Mouse (Mus musculus) liver, adult 2 months (tissue): Measurements from ENCODE around the gene Slc2a9. TPM values are rescaled to one million over a fixed set of nuclear protein-coding genes. Genes with fewer than 3 reads are reported as not detected.
A peak's percentile ranks its signal among the peaks of the same experiment; 100 is the strongest.

Source experiments
- DNase-seq: peaks from one replicate; pipeline ENCODE4 v3.0.0-alpha.2; 2011; ENCODE audit warnings: low read depth, low spot score; ENCODE audit errors: extremely low read depth
- H3K27ac ChIP-seq: fragments of 200-500 bp; replicated peaks from 2 replicates; pipeline ENCODE4 v1.5.1; 2012; ENCODE audit warnings: low read depth, mild to moderate bottlenecking, control low read depth, inconsistent platforms, low read length; ENCODE audit not compliant: insufficient read depth
- H3K27me3 ChIP-seq: fragments of 200-500 bp; 2 replicates; pipeline ENCODE4 v1.6.1; 2012; ENCODE audit warnings: mild to moderate bottlenecking, moderate library complexity, low read length, inconsistent platforms; ENCODE audit not compliant: control insufficient read depth, insufficient read depth
- H3K36me3 ChIP-seq: fragments of 200-500 bp; 2 replicates; pipeline ENCODE4 v1.6.1; 2012; ENCODE audit warnings: low read length, inconsistent platforms; ENCODE audit not compliant: control insufficient read depth, insufficient read depth
- H3K4me1 ChIP-seq: fragments of 200-500 bp; 2 replicates; pipeline ENCODE4 v1.6.1; 2011; ENCODE audit warnings: low read length; ENCODE audit not compliant: control insufficient read depth, insufficient read depth
- H3K4me3 ChIP-seq: fragments of 200-500 bp; 2 replicates; pipeline ENCODE4 v1.5.1; 2011; ENCODE audit warnings: low read depth, mild to moderate bottlenecking, control low read depth, low read length, moderate library complexity; ENCODE audit not compliant: insufficient read depth
- H3K79me2 ChIP-seq: fragments of 200-500 bp; 2 replicates; pipeline ENCODE4 v1.6.1; 2012; ENCODE audit warnings: inconsistent platforms, mild to moderate bottlenecking, low read length, moderate library complexity; ENCODE audit not compliant: control insufficient read depth, insufficient read depth
- H3K9ac ChIP-seq: fragments of 200-500 bp; 2 replicates; pipeline ENCODE4 v1.6.1; 2012; ENCODE audit warnings: low read depth, mild to moderate bottlenecking, control low read depth, inconsistent platforms, low read length
- CTCF ChIP-seq: fragments of 200-500 bp; IDR thresholded peaks from 2 replicates; pipeline ENCODE4 v1.5.1; 2011; ENCODE audit warnings: low read depth, low read length, control low read depth
- POLR2A ChIP-seq: fragments of 200-500 bp; IDR thresholded peaks from 2 replicates; pipeline ENCODE4 v1.6.1; 2011; ENCODE audit warnings: low read length, control low read depth; ENCODE audit not compliant: insufficient read depth; ENCODE audit errors: extremely low read depth
- WGBS: fragments of 180-500 bp; shearing (Covaris S2); methylation state at CpG from one replicate; pipeline ENCODE4 v1.1.7; 2018; 5-methylcytosine and 5-hydroxymethylcytosine counted together
- polyA plus RNA-seq: library from polyadenylated mRNA; depleted of rRNA; stranded (reverse); fragments of >200 nt; gene quantifications from 2 replicates; pipeline ENCODE4 v1.2.3, GENCODE M21; 2012; rRNA removed
- total RNA-seq: library from RNA; depleted of rRNA; stranded (reverse); fragments of >200 nt; gene quantifications from 2 replicates; pipeline ENCODE4 v1.2.3, GENCODE M21; 2014; rRNA removed

The Slc2a9 gene
- total and polyA plus RNA-seq, 2 experiments, result 33.0 to 48.3 TPM

- no peaks in the 10 kb centered on the region for H3K4me1 ChIP-seq
- TF ChIP-seq CTCF (peak; percentile 91), POLR2A (no peak)
- H3K9ac ChIP-seq, result no peak overlapping the region
- no peaks in the 10 kb centered on the region for H3K27me3 ChIP-seq
- H3K27ac ChIP-seq, result no peak overlapping the region
- peak overlapping the region; percentile 28 for H3K4me3 ChIP-seq
- DNase-seq, result peak; percentile 73
- 5% methylated on average over 26 of the region's 26 CpGs for WGBS
- no peaks in the 10 kb centered on the region for H3K36me3 ChIP-seq
- no peaks in the 10 kb centered on the region for H3K79me2 ChIP-seq
These were observed 195.5 kb downstream of the Slc2a9 start for GRCm38 (mm10) chr5:38307255-38308101.

- no peaks in the 10 kb centered on the region for H3K36me3 ChIP-seq
- TF ChIP-seq CTCF, result no peak
- no peak for TF ChIP-seq POLR2A
- H3K4me3 ChIP-seq, result no peak overlapping the region
- H3K79me2 ChIP-seq, result no peaks in the 10 kb centered on the region
- no peaks in the 10 kb centered on the region for H3K4me1 ChIP-seq
- 61% methylated on average over 2 of the region's 2 CpGs for WGBS
- H3K27me3 ChIP-seq, result no peaks in the 10 kb centered on the region
- no peak overlapping the region for H3K9ac ChIP-seq
- peak; percentile 3 for DNase-seq
- no peak overlapping the region for H3K27ac ChIP-seq
These were observed 197.7 kb downstream of the Slc2a9 start for GRCm38 (mm10) chr5:38305241-38305640.

DNA sequence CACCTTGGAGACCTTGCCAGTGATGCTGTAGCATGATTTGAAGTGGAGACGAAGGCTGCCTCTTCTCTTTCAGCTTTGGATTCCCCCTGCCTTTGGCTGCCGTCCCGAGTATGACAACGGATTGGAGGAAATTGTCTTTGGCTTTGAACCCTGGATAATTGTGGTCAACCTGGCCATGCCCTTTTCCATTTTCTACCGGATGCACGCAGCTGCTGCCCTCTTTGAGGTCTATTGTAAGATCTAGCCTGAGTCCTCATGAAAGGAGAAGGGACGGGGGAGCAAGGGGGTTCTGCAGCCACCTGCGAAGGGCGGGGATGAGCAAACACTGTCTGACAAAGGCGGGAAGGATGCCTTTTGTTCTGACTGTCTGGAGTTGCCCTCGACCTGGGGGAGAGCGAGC lies 200.3 kb downstream of the Slc2a9 start:
- DNase-seq, result no peak

GRCm38 (mm10) chr5:38301761-38302411 lies 201.1 kb downstream of the Slc2a9 start:
- Histone ChIP-seq H3K36me3 (no peaks in the 10 kb centered on the region), H3K79me2 (no peaks in the 10 kb centered on the region), H3K27me3 (no peaks in the 10 kb centered on the region), H3K4me1 (no peaks in the 10 kb centered on the region), H3K9ac (no peak overlapping the region), H3K27ac (no peak overlapping the region), H3K4me3 (no peak overlapping the region)
- 82% methylated on average over 12 of the region's 12 CpGs for WGBS
- DNase-seq, result no peak
- TF ChIP-seq POLR2A, result no peak
- no peak for TF ChIP-seq CTCF

More for the DNA sequence above, 200.3 kb downstream of the Slc2a9 start:
- no peaks in the 10 kb centered on the region for H3K79me2 ChIP-seq
- H3K4me1 ChIP-seq, result no peaks in the 10 kb centered on the region
- H3K4me3 ChIP-seq, result no peak overlapping the region
- H3K36me3 ChIP-seq, result no peaks in the 10 kb centered on the region
- no peaks in the 10 kb centered on the region for H3K27me3 ChIP-seq
- H3K9ac ChIP-seq, result no peak overlapping the region
- TF ChIP-seq POLR2A (no peak), CTCF (no peak)
- no peak overlapping the region for H3K27ac ChIP-seq
- WGBS, result 37% methylated on average over 12 of the region's 12 CpGs

Other genes with a start within 250 kb of the Slc2a9 start
- 34.8 and 40.8 TPM in 2 replicates for gene Tmem128, start 243.0 kb downstream of the Slc2a9 start, total RNA-seq
- 16.4 and 17.8 TPM in 2 replicates for gene Tmem128, start 243.0 kb downstream of the Slc2a9 start, polyA plus RNA-seq
- gene Otop1, start 227.2 kb downstream of the Slc2a9 start, total RNA-seq, result not detected in 2 replicates
- not detected in 2 replicates for gene Otop1, start 227.2 kb downstream of the Slc2a9 start, polyA plus RNA-seq
- gene Drd5, start 183.8 kb downstream of the Slc2a9 start, total RNA-seq, result not detected in 2 replicates
- not detected in 2 replicates for gene Drd5, start 183.8 kb downstream of the Slc2a9 start, polyA plus RNA-seq
- gene Wdr1, start 60.1 kb upstream of the Slc2a9 start, total RNA-seq, result 42.1 and 49.2 TPM in 2 replicates
- 38.0 and 40.4 TPM in 2 replicates for gene Wdr1, start 60.1 kb upstream of the Slc2a9 start, polyA plus RNA-seq
- gene Zfp518b, start 181.7 kb upstream of the Slc2a9 start, total RNA-seq, result 0.65 and 1.3 TPM in 2 replicates
- gene Zfp518b, start 181.7 kb upstream of the Slc2a9 start, polyA plus RNA-seq, result 0.46 and 0.51 TPM in 2 replicates